Mouse (Mus musculus) olfactory bulb, adult 2 months (tissue): ENCODE measurements around the gene Anks1. TPM values are rescaled to one million over a fixed set of nuclear protein-coding genes. Genes with fewer than 3 reads are reported as not detected.
"Not testable (repeated sequence)": the region's sequence is repeated elsewhere in the genome, so short reads cannot be mapped to it uniquely, and the experiment has no call there.

Experiments
- H3K27ac ChIP-seq: fragments of 200-500 bp; 2 replicates; pipeline ENCODE4 v1.5.1; 2012; ENCODE audit warnings: low read depth, low read length; ENCODE audit not compliant: insufficient read depth
- H3K4me1 ChIP-seq: fragments of 200-500 bp; 2 replicates; pipeline ENCODE4 v1.6.1; 2012; ENCODE audit warnings: low read length; ENCODE audit not compliant: control insufficient read depth, insufficient read depth
- H3K4me3 ChIP-seq: fragments of 200-500 bp; 2 replicates; pipeline ENCODE4 v1.5.1; 2012; ENCODE audit warnings: mild to moderate bottlenecking, low read depth, low read length, moderate library complexity; ENCODE audit not compliant: insufficient read depth
- CTCF ChIP-seq: fragments of 200-500 bp; IDR thresholded peaks from 2 replicates; pipeline ENCODE4 v1.5.1; 2012; ENCODE audit warnings: low read depth, mild to moderate bottlenecking, low read length, moderate library complexity; ENCODE audit not compliant: insufficient read depth
- POLR2A ChIP-seq: fragments of 200-500 bp; IDR thresholded peaks from 2 replicates; pipeline ENCODE4 v1.6.1; 2012; ENCODE audit warnings: mild to moderate bottlenecking, low read depth, low read length, moderate library complexity; ENCODE audit not compliant: insufficient read depth
- WGBS: fragments of 180-500 bp; shearing (Covaris S2); methylation state at CpG from one replicate; pipeline ENCODE4 v1.1.7; 2018; 5-methylcytosine and 5-hydroxymethylcytosine counted together
- polyA plus RNA-seq: library from polyadenylated mRNA; stranded (reverse); fragments of >200 nt; gene quantifications from 2 replicates; pipeline ENCODE4 v1.2.4, GENCODE M21; 2012; ENCODE audit warnings: low replicate concordance; ENCODE audit not compliant: missing spikeins, insufficient read depth, insufficient read length

Gene Anks1
- polyA plus RNA-seq, 1 experiment = not detected

DNA sequence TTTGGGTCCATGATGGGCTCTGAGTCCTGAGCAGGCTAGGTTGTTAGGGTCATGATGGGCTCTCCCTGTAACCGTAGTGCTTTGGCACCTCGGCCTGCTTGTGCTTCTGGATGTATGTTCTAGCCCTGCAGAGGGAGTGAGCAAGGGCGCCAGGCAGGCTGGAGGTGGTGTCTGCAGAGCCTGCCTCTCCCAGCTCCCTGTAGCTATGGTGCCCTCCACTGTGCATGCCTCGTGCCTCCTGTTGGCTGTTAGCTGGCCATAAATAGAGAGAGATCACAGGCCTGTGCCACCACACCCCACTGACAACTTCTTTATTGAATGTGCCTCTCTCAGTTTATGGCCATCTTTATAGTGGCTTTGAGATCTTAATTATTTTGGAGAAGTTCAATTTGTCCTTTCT is 87.2 kb downstream of the Anks1 start:
- Histone ChIP-seq H3K4me1 (peaks cover 28% of the 10 kb centered on the region), H3K4me3 (no peak overlapping the region), H3K27ac (no peak overlapping the region)
- TF ChIP-seq POLR2A (no peak), CTCF (no peak)
- 84% methylated on average over 4 of the region's 4 CpGs for WGBS

DNA sequence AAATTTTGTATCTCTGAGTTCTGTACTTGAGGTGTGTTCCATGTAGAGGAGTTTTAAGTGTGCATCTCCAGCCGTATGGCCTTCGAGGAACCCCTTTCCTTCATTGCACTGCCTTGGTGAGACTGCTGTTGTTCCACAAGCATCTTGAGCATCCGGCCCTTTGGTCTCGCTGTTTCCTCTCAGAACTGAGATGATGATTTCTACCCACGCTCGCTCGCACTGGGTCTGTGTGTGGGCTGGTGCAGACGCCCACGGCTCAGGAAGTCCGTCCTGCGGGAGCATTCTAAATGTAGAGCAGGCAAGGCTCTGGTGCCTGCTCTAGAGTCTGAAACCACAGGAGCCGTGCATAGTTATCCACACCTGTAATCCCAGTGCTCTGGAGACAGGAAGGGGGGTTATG is 88.1 kb downstream of the Anks1 start:
- Histone ChIP-seq H3K4me1 (peaks cover 37% of the 10 kb centered on the region), H3K4me3 (no peak overlapping the region), H3K27ac (no peak overlapping the region)
- no peak for TF ChIP-seq CTCF
- TF ChIP-seq POLR2A = no peak
- WGBS = 53% methylated on average over 12 of the region's 12 CpGs

DNA sequence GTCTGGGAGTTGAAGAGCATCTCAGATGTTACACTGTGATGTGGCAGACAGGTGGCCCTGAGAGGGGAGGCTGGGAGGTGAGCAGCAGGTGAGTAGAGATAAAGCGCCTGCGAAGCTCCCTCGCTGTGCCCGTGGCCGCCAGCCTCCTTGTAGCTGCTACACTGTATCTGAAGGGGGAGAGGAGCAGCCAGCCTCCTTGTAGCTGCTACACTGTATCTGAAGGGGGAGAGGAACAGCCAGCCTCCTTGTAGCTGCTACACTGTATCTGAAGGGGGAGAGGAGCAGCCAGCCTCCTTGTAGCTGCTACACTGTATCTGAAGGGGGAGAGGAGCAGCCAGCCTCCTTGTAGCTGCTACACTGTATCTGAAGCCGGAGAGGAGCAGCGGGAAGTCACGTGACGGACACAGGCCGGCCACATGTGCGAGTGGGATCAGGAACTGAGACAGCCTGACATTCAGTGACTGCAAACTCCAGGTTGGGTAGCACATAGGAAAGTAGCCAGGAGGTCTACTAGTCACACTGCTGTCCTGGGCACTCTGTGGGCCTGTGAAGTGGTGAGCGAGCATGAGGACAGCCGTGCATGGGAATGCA is 90.7 kb downstream of the Anks1 start:
- H3K4me1 ChIP-seq = peaks cover 48% of the 10 kb centered on the region
- H3K27ac ChIP-seq = peak overlapping the region; percentile 78
- not testable (repeated sequence) for H3K4me3 ChIP-seq
- 66% methylated on average over 13 of the region's 13 CpGs for WGBS

DNA sequence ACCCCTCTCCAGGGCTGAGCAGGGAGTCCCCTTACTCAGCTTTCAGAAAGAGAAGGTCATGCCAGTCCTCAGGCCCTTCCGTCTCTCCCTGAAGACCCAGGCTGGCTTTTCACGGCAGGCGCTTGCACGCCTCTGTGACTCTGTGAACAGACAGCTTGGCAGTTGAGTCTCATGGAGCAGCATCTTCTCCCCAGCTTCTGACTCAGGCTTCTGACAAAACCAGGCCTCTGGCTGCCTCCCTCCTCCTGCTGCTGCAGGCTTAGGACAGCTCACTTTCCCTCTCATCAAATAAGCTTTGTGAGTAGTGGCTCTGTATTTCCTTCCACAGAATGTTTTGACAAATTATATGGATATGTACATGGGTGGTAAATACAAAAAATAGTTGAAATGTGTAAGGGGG is 91.3 kb downstream of the Anks1 start:
- peak overlapping the region; percentile 78 for H3K27ac ChIP-seq
- 47% methylated on average over 4 of the region's 4 CpGs for WGBS
- no peak overlapping the region for H3K4me3 ChIP-seq
- TF ChIP-seq CTCF = no peak
- no peak for TF ChIP-seq POLR2A
- H3K4me1 ChIP-seq = peaks cover 48% of the 10 kb centered on the region

DNA sequence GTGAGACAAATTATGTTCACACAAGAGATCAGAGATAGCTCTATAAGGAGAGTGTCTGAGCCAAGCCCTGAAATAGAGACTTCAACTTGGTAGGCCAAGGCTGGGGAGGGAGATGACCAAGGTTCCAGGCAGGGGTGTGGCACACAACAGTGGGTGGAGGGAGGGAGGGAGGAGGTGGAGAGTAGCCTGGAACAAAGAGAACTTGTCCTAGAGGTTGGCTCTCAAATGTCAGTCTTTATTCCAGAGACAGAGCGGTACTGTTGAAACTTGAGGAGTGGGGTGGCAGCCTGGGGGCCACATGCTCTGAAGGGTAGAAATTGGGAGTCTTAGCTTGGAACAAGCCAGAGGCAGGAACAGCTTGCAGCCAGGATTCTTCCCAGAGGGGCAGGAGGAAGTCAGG is 91.7 kb downstream of the Anks1 start:
- H3K4me1 ChIP-seq = peaks cover 48% of the 10 kb centered on the region
- H3K27ac ChIP-seq = peak overlapping the region; percentile 49
- TF ChIP-seq POLR2A (no peak), CTCF (no peak)
- no peak overlapping the region for H3K4me3 ChIP-seq
- 65% methylated on average over 1 of the region's 1 CpGs for WGBS

DNA sequence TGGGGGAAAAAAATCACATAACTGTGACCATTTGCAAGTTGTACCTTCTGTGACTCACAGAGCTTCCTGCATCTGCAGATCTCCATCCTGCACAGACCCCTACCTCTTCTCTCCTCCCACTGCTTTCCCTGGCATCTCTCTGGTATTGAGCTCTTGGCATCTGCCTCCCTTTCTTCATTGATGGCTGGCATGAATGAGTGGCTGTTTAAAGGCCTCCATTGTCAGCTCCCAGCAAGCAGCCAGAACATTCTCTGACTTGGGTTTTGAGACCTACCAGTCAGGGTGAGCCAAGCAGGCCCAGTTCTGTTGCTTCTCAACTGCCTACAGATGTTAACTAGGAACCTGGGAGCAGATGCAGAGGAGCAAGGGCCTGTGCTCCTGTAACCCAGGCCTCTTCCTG is 96.3 kb downstream of the Anks1 start:
- no peak overlapping the region for H3K4me3 ChIP-seq
- no peak for TF ChIP-seq POLR2A
- TF ChIP-seq CTCF = no peak
- H3K4me1 ChIP-seq = peaks cover 64% of the 10 kb centered on the region
- H3K27ac ChIP-seq = peak overlapping the region; percentile 7; the same call in 1 of the 2 replicates

DNA sequence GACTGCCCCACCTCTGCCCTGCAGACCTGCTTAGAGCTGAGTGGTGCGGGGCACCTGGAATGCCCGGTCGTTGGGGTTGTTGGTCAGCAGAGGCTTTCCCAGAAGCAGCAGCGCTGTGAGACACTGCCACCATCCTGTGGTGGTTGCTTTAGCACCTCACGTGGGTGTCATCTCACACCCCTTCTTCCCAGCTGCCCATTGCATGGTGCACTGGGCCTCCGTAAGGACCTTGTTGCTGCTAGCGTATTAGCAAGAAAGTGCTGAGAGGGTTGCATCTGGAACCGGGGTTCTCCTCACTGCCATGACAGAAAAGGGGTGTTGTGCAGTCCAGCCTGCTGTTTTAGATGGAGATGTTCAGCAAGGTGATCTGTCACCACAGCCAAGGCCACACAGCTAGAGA is 97.1 kb downstream of the Anks1 start:
- WGBS = 83% methylated on average over 8 of the region's 8 CpGs
- no peak overlapping the region for H3K4me3 ChIP-seq
- peaks cover 63% of the 10 kb centered on the region for H3K4me1 ChIP-seq
- peak overlapping the region; percentile 27; the same call in 1 of the 2 replicates for H3K27ac ChIP-seq
- TF ChIP-seq POLR2A = no peak
- no peak for TF ChIP-seq CTCF

DNA sequence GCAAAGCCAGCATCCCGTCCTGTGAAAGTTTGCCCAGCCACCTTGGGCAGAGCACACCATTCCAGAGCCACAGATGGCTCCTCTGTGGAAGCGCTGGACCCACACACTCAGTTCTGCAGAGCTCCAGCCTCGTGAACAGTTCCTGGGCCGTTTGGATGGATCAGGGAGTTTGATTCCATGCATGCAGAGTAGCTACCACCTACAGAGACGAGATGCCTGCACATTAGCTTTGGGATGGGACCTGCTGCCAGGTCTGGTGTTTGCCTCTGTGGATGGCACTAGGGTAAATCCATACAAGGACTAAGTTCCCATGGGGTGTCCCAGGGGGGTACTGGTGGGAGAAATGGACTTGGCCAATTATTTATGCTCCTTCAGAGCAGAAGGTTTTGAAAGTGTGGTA is 97.5 kb downstream of the Anks1 start:
- H3K4me1 ChIP-seq = peaks cover 60% of the 10 kb centered on the region
- WGBS = 67% methylated on average over 5 of the region's 5 CpGs
- 0 out of 2 replicates have a peak overlapping the region, but pooled peaks have one; percentile 27 for H3K27ac ChIP-seq
- TF ChIP-seq CTCF (no peak), POLR2A (no peak)
- H3K4me3 ChIP-seq = no peak overlapping the region

DNA sequence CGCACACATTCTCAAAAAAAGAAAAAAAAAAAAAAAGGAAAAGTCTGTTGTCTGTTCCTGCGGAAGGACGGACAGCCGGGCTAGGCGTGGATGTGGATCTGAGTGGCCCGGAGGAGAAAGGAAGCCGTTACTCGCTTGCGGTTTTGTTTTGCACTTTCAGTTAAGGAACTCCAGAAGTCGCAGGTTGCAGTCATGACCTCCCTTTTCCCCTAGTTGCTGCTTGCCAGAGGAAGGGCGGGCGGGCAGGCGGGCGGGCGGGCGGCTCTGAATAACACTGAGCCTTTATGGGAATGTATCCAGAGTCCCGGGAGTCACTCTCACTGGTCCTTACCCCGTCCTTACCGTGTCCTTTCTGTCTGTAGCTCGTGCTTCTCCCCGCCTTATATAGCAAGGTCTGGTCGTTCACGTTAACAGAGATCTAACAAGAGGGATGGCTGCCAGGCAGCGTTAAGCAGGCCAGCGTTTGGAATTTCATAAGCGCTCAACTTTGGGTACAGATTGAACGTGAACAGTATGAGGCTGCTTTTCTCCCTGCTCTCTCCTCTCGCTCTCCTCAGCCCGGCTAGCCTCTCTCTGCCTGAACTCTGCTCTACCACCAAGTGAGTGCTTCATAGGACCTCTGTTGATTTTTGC is 98.2 kb downstream of the Anks1 start:
- 42% methylated on average over 29 of the region's 29 CpGs for WGBS
- Histone ChIP-seq H3K4me3 (peak overlapping the region; percentile 26), H3K27ac (peak overlapping the region; percentile 66), H3K4me1 (peaks cover 55% of the 10 kb centered on the region)
- TF ChIP-seq POLR2A (no peak), CTCF (no peak)

DNA sequence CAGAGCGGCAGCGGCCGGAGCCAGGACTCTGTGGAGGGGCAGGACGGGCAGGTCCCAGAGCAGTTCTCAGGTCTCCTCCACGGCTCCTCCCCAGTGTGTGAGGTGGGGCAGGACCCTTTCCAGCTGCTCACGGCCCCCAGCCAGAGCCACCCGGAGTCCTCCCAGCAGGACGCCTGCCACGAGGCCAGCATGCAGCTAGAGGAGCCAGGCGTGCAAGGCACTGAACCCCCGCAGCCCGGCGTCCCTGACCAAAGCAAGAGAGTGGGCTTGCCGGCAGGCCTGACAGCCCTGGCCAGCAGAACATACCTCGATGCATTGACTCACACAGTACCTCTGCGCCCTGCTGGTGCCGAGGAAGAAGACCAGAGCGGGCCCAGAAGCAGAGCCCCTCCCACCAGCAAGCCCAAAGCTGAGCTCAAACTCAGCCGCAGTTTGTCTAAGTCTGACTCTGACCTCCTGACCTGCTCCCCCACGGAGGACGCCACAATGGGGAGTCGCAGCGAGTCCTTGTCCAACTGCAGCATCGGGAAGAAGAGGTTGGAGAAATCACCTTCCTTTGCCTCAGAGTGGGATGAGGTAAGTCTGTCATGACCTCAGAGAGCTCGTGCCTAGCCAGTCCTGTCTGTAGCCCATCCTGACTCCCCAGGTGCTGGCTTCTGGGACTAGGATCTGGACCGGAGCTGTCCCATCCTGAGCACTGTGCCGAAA is 98.9 kb downstream of the Anks1 start:
- Histone ChIP-seq H3K4me1 (peaks cover 52% of the 10 kb centered on the region), H3K27ac (peak overlapping the region; percentile 66), H3K4me3 (peak overlapping the region; percentile 26)
- 63% methylated on average over 27 of the region's 27 CpGs for WGBS
- no peak; the same call in 1 of the 2 replicates for TF ChIP-seq POLR2A
- TF ChIP-seq CTCF = no peak
